Mouse (Mus musculus): Measurements from ENCODE around the gene Ifi35.
"Not testable (repeated sequence)": the region's sequence is repeated elsewhere in the genome, so short reads cannot be mapped to it uniquely, and the experiment has no call there.

The Ifi35 gene

GRCm38 (mm10) chr11:101468731-101469130 is 20.5 kb downstream of the Ifi35 start:
- DNase-seq (ENCODE audit: low spot score): no peak

- DNase-seq (ENCODE audit: low spot score): no peak
Observed at GRCm38 (mm10) chr11:101469155-101469554, 20.9 kb downstream of the Ifi35 start.

- DNase-seq (ENCODE audit: low spot score): no peak
Observed at GRCm38 (mm10) chr11:101470206-101470605, 22.0 kb downstream of the Ifi35 start.

- no peak for DNase-seq (ENCODE audit: low spot score)
Observed at GRCm38 (mm10) chr11:101471926-101472325, 23.7 kb downstream of the Ifi35 start.

GRCm38 (mm10) chr11:101472336-101472735 is 24.1 kb downstream of the Ifi35 start:
- no peak for DNase-seq (ENCODE audit: low spot score)

- DNase-seq (ENCODE audit: low spot score): not testable (repeated sequence)
Observed at GRCm38 (mm10) chr11:101473686-101474085, 25.5 kb downstream of the Ifi35 start.

GRCm38 (mm10) chr11:101474298-101474697 is 26.1 kb downstream of the Ifi35 start:
- DNase-seq (ENCODE audit: low spot score): no peak

- DNase-seq (ENCODE audit: low spot score): not testable (repeated sequence)
Observed at GRCm38 (mm10) chr11:101476361-101476760, 28.2 kb downstream of the Ifi35 start.

- DNase-seq (ENCODE audit: low spot score): peak; percentile 65
Observed at GRCm38 (mm10) chr11:101477194-101477551, 29.0 kb downstream of the Ifi35 start.

GRCm38 (mm10) chr11:101477552-101478211 is 29.5 kb downstream of the Ifi35 start:
- peak; percentile 70 for DNase-seq (ENCODE audit: low spot score)

- DNase-seq (ENCODE audit: low spot score): peak; percentile 82
Observed at GRCm38 (mm10) chr11:101479171-101479635, 31.0 kb downstream of the Ifi35 start.

- no peak for DNase-seq (ENCODE audit: low spot score)
Observed at GRCm38 (mm10) chr11:101480912-101481311, 32.7 kb downstream of the Ifi35 start.

- no peak for DNase-seq (ENCODE audit: low spot score)
Observed at GRCm38 (mm10) chr11:101483804-101484203, 35.6 kb downstream of the Ifi35 start.

- DNase-seq (ENCODE audit: low spot score): no peak
Observed at GRCm38 (mm10) chr11:101484245-101484644, 36.0 kb downstream of the Ifi35 start.

GRCm38 (mm10) chr11:101484814-101485213 is 36.6 kb downstream of the Ifi35 start:
- DNase-seq (ENCODE audit: low spot score): no peak

- no peak for DNase-seq (ENCODE audit: low spot score)
Observed at GRCm38 (mm10) chr11:101485509-101486028, 37.4 kb downstream of the Ifi35 start.

GRCm38 (mm10) chr11:101486126-101486525 is 37.9 kb downstream of the Ifi35 start:
- DNase-seq (ENCODE audit: low spot score): no peak

- DNase-seq (ENCODE audit: low spot score): no peak
Observed at GRCm38 (mm10) chr11:101506269-101506780, 58.1 kb downstream of the Ifi35 start.

- DNase-seq (ENCODE audit: low spot score): no peak
Observed at GRCm38 (mm10) chr11:101507090-101507489, 58.9 kb downstream of the Ifi35 start.
